Mouse (Mus musculus): Measurements from ENCODE around the gene Itgb1.

Gene Itgb1

GRCm38 (mm10) chr8:128685507-128686428 lies at the start of gene Itgb1:
Gene Itgb1 (plus strand): TSS chr8:128685654.
- peak; percentile 97 for DNase-seq (ENCODE audit: low spot score)

GRCm38 (mm10) chr8:128643104-128643503 lies 42.4 kb upstream of the Itgb1 start:
- DNase-seq (ENCODE audit: low spot score) = no peak

- DNase-seq (ENCODE audit: low spot score) = no peak
Observed at GRCm38 (mm10) chr8:128645452-128645851, 40.0 kb upstream of the Itgb1 start.

- DNase-seq (ENCODE audit: low spot score) = no peak
Observed at GRCm38 (mm10) chr8:128646456-128646855, 39.0 kb upstream of the Itgb1 start.

- DNase-seq (ENCODE audit: low spot score) = peak; percentile 18
Observed at GRCm38 (mm10) chr8:128648071-128648470, 37.4 kb upstream of the Itgb1 start.

GRCm38 (mm10) chr8:128650331-128650855 lies 35.1 kb upstream of the Itgb1 start:
- DNase-seq (ENCODE audit: low spot score) = peak; percentile 18

GRCm38 (mm10) chr8:128652399-128653109 lies 32.9 kb upstream of the Itgb1 start:
- peak; percentile 59 for DNase-seq (ENCODE audit: low spot score)

GRCm38 (mm10) chr8:128653642-128654364 lies 31.7 kb upstream of the Itgb1 start:
- DNase-seq (ENCODE audit: low spot score) = no peak

GRCm38 (mm10) chr8:128654365-128655099 lies 30.9 kb upstream of the Itgb1 start:
- DNase-seq (ENCODE audit: low spot score) = peak; percentile 76

GRCm38 (mm10) chr8:128662144-128662543 lies 23.3 kb upstream of the Itgb1 start:
- DNase-seq (ENCODE audit: low spot score) = no peak

GRCm38 (mm10) chr8:128662696-128663095 lies 22.8 kb upstream of the Itgb1 start:
- DNase-seq (ENCODE audit: low spot score) = no peak

- no peak for DNase-seq (ENCODE audit: low spot score)
Observed at GRCm38 (mm10) chr8:128663106-128663505, 22.3 kb upstream of the Itgb1 start.

GRCm38 (mm10) chr8:128666576-128667263 lies 18.7 kb upstream of the Itgb1 start:
- DNase-seq (ENCODE audit: low spot score) = no peak

- DNase-seq (ENCODE audit: low spot score) = no peak
Observed at GRCm38 (mm10) chr8:128671813-128672212, 13.6 kb upstream of the Itgb1 start.

- DNase-seq (ENCODE audit: low spot score) = no peak
Observed at GRCm38 (mm10) chr8:128672441-128672840, 13.0 kb upstream of the Itgb1 start.

GRCm38 (mm10) chr8:128672950-128673349 lies 12.5 kb upstream of the Itgb1 start:
- DNase-seq (ENCODE audit: low spot score) = no peak

- DNase-seq (ENCODE audit: low spot score) = no peak
Observed at GRCm38 (mm10) chr8:128675848-128676629, 9.4 kb upstream of the Itgb1 start.

- peak; percentile 52 for DNase-seq (ENCODE audit: low spot score)
Observed at GRCm38 (mm10) chr8:128679909-128680308, 5.5 kb upstream of the Itgb1 start.

- no peak for DNase-seq (ENCODE audit: low spot score)
Observed at GRCm38 (mm10) chr8:128680548-128681325, 4.7 kb upstream of the Itgb1 start.
